Mouse (Mus musculus) MEL (cell line): Measurements from ENCODE around the gene Cgrrf1.

Source experiments
- CHD2 ChIP-seq: IDR thresholded peaks from 2 replicates; pipeline ENCODE4 v1.6.1; 2011; ENCODE audit warnings: low read length, improper control_type of control experiment
- CTCF ChIP-seq, 3 experiments: IDR thresholded peaks in 2 of 3; conservative IDR thresholded peaks in 1 of 3; 2 replicates each; pipeline ENCODE4 v1.5.1; 2011 to 2012; ENCODE audit warnings: low read length in 3 of 3, low read depth in 2 of 3, mild to moderate bottlenecking in 2 of 3, improper control_type of control experiment in 1 of 3, inconsistent platforms in 1 of 3, mixed read lengths in 1 of 3, moderate library complexity in 1 of 3; ENCODE audit not compliant: control insufficient read depth in 1 of 3, insufficient read depth in 1 of 3, poor library complexity in 1 of 3, severe bottlenecking in 1 of 3
- E2F4 ChIP-seq: IDR thresholded peaks from 2 replicates; pipeline ENCODE4 v1.6.1; 2011; ENCODE audit warnings: low read depth, low read length, improper control_type of control experiment, borderline replicate concordance
- GATA1 ChIP-seq: IDR thresholded peaks from 2 replicates; pipeline ENCODE4 v1.6.1; 2011; ENCODE audit warnings: low read depth, low read length, improper control_type of control experiment
- KAT2A ChIP-seq: conservative IDR thresholded peaks from 2 replicates; pipeline ENCODE4 v1.6.1; 2012; ENCODE audit warnings: low read depth, low read length, improper control_type of control experiment, inconsistent platforms
- MEF2A ChIP-seq: IDR thresholded peaks from 2 replicates; pipeline ENCODE4 v1.6.1; 2014; ENCODE audit warnings: low read depth, mild to moderate bottlenecking, inconsistent platforms, low read length, improper control_type of control experiment; ENCODE audit not compliant: poor library complexity, insufficient replicate concordance, severe bottlenecking; ENCODE audit errors: extremely low read depth
- POLR2A ChIP-seq, 2 experiments: IDR thresholded peaks; 2 replicates each; pipeline ENCODE4 v1.6.1; 2011 to 2012; ENCODE audit warnings: low read length in 2 of 2, mild to moderate bottlenecking in 2 of 2, control low read depth in 1 of 2, improper control_type of control experiment in 1 of 2, low read depth in 1 of 2, moderate library complexity in 1 of 2; ENCODE audit not compliant: control insufficient read depth in 1 of 2, insufficient read depth in 1 of 2, poor library complexity in 1 of 2
- POLR2AphosphoS5 ChIP-seq: IDR thresholded peaks from 2 replicates; pipeline ENCODE4 v1.6.1; 2012; ENCODE audit warnings: low read depth, borderline replicate concordance, mild to moderate bottlenecking, inconsistent platforms, low read length, moderate library complexity, mixed read lengths
- SMC3 ChIP-seq: IDR thresholded peaks from 2 replicates; pipeline ENCODE4 v1.6.1; 2011; ENCODE audit warnings: low read depth, low read length, improper control_type of control experiment
- TCF12 ChIP-seq: IDR thresholded peaks from 2 replicates; pipeline ENCODE4 v1.6.1; 2014; ENCODE audit warnings: low read depth, mild to moderate bottlenecking, inconsistent platforms, low read length, improper control_type of control experiment, moderate library complexity
- UBTF ChIP-seq: IDR thresholded peaks from 2 replicates; pipeline ENCODE4 v1.6.1; 2012; ENCODE audit warnings: low read depth, mild to moderate bottlenecking, inconsistent platforms, low read length, improper control_type of control experiment, moderate library complexity, borderline replicate concordance; ENCODE audit not compliant: insufficient read depth
- USF1 ChIP-seq: IDR thresholded peaks from 2 replicates; pipeline ENCODE4 v1.6.1; 2014; ENCODE audit warnings: low read depth, mild to moderate bottlenecking, inconsistent platforms, low read length, improper control_type of control experiment, moderate library complexity
- ZKSCAN1 ChIP-seq: IDR thresholded peaks from 2 replicates; pipeline ENCODE4 v1.6.1; 2012; ENCODE audit warnings: low read depth, mild to moderate bottlenecking, inconsistent platforms, low read length, improper control_type of control experiment, moderate library complexity
- ZNF384 ChIP-seq: IDR thresholded peaks from 2 replicates; pipeline ENCODE4 v1.6.1; 2012; ENCODE audit warnings: low read depth, mild to moderate bottlenecking, inconsistent platforms, low read length, improper control_type of control experiment

DNA sequence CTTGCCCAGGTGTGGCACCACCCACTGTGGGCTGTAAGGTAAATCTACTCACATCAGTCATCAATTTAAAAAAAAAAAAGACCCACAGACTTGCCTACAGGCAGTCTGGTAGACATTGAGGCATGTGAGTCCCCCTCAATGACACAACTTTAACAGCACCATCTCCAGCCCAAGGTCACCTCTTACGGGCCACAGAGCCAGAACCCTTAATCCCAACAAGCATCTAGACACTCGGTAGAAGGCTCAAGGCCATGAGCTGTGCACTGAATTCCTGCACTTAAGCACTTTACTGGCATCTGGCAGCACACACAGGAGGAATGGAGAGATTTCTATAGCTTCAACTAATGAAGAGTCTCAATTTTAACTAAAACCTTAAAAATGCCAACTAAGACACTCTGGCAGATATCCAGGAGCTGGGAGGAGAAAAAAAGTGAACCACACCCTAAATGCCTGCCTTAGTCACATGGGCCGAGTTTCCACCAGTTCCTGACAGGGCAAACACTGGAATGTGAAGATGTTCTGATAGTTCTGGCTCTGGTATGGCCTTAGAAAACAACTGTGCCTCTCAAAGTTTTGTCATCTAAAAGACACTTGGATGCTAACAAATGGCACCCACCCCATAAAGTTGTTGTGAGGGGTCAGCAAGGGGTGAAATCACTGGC is 31.1 kb upstream of the Cgrrf1 start:
- TF ChIP-seq CTCF (IDR thresholded peaks at IDR 0.05 in 2 of 3, conservative IDR thresholded peaks at IDR 0.05 in 1 of 3; ENCODE audit: control insufficient read depth in 1 of 3, insufficient read depth in 1 of 3, low read depth in 2 of 3, low read length in 3 of 3, poor library complexity in 1 of 3, severe bottlenecking in 1 of 3) = no peak
- TF ChIP-seq ZKSCAN1 = no peak
- peak; percentile 86 for TF ChIP-seq USF1
- TF ChIP-seq CHD2 = no peak
- no peak for TF ChIP-seq UBTF
- 0 out of 4 replicates have a peak, but pooled peaks of 1 of the 2 experiments have one; percentile 28 for TF ChIP-seq POLR2A (IDR thresholded peaks at IDR 0.05; ENCODE audit: control insufficient read depth in 1 of 2, insufficient read depth in 1 of 2, low read depth in 1 of 2, low read length in 2 of 2, poor library complexity in 1 of 2)
- TF ChIP-seq SMC3 = no peak
- no peak for TF ChIP-seq GATA1
- TF ChIP-seq MEF2A = no peak
- no peak for TF ChIP-seq TCF12
- TF ChIP-seq E2F4 = no peak
- no peak for TF ChIP-seq POLR2AphosphoS5
- peak; percentile 72 for TF ChIP-seq ZNF384
- no peak for TF ChIP-seq KAT2A
